Mouse (Mus musculus) frontal cortex, adult (tissue): ENCODE results near the gene Tbc1d16.

ENCODE experiments used
- ATAC-seq: cut with Nextera tagmentation; 2 replicates; pipeline ENCODE4 v1.9.2; 2017; ENCODE audit warnings: mild to moderate bottlenecking, moderate library complexity, mixed read lengths; ENCODE audit not compliant: low TSS enrichment

Tbc1d16 gene

GRCm38 (mm10) chr11:119237007-119237406 is 8.7 kb upstream of the Tbc1d16 start:
- no peak for ATAC-seq

DNA sequence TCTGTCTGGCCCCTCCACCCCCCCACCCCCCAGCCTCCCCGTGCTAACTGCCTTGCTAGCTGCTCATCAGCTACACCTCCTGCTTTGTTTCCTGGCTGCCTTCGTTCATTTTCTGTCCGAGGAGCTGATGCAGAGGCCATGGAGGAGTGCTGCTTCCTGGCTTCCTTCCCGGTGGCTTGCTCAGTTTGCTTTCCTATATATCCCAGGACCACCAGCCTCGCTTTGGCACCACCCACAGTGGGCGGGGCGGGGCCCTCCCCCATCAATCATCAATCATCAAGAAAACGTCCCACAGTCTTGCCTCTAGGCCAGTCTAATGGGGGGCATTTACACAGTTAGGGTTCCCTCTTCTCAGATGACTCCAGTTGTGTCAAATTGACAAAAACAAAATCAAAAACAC is 8.1 kb upstream of the Tbc1d16 start:
- ATAC-seq, result no peak

DNA sequence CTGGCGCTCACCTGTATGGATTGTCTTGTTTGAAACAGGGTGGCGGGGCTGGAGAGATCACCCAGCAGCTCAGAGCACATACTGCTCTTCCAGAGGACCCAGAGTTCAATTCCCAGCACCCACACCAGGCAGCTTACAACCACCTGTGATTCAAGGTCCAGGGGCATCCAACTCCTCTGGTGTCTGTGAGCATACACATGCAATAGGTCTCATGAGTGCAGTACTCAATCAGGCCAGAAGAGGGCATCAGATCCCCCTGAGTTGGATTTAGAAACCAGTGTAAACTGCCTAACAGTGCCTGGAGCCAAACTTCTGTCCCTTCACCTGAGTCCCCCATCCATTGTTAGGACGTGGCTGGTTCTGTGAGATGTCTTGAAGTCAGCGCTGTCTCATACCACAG is 7.3 kb upstream of the Tbc1d16 start:
- no peak for ATAC-seq

GRCm38 (mm10) chr11:119234770-119235169 is 6.5 kb upstream of the Tbc1d16 start:
- ATAC-seq, result no peak

- peak; percentile 74; the same call in 1 of the 2 replicates for ATAC-seq
These were observed 737 bp upstream of the Tbc1d16 start for GRCm38 (mm10) chr11:119228846-119229626.

- ATAC-seq, result no peak
These were observed 708 bp downstream of the Tbc1d16 start for GRCm38 (mm10) chr11:119227591-119227990.

GRCm38 (mm10) chr11:119225634-119226033 is 2.7 kb downstream of the Tbc1d16 start:
- ATAC-seq, result no peak

DNA sequence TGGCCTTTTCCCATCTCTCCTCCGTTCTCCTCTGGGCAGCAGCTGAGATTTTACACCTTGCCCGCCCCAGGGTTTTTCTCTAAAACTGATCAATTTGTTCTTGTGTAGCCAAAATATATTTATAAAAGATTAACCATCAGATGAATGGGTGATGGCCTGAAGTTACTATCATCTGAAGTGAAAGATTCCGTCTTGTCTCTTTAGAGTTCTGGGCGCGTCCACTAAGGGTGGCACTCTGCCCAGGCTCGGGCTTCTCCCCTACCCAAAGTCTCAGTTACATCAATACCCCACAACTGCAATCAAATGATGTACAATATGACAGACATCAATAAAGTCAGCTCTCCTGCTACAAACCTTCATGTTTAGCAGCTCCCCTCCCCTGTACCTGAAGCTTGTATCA is 3.4 kb downstream of the Tbc1d16 start:
- no peak for ATAC-seq

GRCm38 (mm10) chr11:119223124-119223890 is 5.0 kb downstream of the Tbc1d16 start:
- ATAC-seq, result no peak

- ATAC-seq, result no peak
These were observed 6.3 kb downstream of the Tbc1d16 start for GRCm38 (mm10) chr11:119221812-119222510.

DNA sequence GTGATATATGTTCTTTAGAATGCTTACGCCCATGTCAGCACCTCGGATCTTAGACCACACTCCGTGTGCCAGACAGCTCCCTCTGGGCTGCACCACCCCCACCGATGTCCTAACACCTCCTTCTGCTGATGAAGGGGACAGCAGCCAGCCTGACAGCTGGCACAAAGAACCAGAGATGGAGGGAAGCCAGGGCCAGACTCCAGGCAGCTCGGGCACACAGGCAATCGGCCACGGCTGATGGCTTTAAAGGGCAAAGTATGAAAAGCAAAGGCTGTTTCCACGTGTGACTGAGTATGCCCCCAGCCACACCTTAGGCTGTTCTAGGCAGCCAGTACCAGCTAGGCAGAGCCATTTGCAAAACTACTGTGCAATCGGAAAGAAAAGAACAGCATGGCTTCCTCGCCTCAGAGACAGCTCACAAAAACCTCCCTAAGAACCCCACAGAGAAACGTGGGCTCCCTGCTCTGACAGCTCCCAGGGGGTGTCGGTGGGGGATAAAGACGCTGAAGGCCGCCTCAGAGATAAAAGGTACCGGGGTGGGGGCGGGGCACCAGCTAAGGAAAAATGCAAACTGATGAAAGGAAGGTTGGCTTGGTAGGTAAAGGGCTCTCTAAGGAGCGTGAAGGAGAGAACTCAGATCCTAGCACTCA is 8.4 kb downstream of the Tbc1d16 start:
- peak; percentile 48; the same call in 1 of the 2 replicates for ATAC-seq

- ATAC-seq, result no peak
These were observed 10.4 kb downstream of the Tbc1d16 start for GRCm38 (mm10) chr11:119217861-119218260.

DNA sequence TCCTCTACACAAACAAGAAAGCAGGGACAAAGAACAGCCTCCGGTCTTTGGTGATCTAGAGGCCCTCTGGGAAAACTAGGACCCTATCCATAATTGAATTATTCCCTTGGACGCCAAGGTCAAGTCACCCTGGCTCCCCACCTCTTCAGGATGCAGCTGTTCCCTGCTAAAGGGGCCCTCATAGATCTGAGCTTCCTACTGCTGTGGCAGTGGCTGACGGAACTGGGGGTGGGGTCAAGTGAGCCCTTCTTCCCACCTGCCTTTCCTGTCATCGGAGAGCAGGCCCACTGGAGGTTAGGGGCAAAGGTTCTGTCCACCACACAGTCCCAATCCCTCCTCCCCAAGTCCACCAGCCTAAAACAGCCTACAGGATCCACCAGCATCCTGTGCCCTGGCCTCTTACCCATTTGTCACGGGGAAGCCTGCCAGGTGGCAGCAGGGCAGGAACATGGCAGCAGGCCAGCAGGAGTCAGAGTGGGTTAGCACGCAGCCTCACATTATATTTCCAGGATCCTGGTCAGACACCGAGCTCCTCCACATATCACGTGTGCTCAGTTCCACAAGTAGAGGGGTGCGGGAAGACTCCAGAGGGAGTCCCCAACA is 12.3 kb downstream of the Tbc1d16 start:
- no peak for ATAC-seq

DNA sequence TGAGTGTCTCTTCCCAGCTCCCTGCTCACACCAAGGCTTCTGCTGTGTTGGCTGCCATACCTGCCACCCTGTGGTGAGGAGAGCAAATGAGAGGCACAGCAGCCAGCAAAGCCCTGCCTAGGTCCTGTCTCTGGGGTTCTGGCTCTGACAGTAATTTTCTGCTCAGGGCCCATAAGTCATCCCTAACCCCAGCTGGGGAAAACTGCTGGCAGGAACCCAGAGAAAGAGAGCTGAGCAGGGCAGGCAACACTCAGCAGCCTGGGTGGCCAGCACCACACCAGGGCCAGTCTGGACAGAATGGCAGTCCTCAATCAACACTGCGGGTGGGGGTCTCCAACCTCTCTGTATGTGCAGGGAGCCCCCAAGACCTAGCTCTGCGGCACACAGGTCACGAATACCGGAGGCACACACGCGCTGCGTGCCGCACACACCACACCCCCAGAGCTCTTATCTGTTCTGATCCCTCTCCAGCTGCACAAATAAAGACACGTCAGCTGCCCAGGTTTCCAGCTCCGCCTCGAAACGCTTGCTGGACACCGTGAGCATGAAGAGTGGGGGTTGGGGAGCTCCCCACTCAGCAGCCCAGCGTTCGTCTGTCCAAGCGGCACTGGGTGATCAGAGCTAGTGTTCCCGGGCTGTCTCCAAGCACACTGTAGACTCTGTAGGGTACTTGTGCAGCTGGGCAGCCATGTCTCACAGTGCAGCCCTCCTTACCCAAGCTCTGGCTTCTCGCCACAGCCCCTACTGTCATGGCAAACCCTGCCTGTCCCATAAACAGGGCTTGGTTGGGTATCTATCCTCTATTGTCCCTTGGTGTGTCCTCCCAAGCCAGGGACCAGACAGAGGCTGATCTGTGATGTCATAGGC is 13.0 kb downstream of the Tbc1d16 start:
- ATAC-seq, result peak; percentile 24; the same call in 1 of the 2 replicates

DNA sequence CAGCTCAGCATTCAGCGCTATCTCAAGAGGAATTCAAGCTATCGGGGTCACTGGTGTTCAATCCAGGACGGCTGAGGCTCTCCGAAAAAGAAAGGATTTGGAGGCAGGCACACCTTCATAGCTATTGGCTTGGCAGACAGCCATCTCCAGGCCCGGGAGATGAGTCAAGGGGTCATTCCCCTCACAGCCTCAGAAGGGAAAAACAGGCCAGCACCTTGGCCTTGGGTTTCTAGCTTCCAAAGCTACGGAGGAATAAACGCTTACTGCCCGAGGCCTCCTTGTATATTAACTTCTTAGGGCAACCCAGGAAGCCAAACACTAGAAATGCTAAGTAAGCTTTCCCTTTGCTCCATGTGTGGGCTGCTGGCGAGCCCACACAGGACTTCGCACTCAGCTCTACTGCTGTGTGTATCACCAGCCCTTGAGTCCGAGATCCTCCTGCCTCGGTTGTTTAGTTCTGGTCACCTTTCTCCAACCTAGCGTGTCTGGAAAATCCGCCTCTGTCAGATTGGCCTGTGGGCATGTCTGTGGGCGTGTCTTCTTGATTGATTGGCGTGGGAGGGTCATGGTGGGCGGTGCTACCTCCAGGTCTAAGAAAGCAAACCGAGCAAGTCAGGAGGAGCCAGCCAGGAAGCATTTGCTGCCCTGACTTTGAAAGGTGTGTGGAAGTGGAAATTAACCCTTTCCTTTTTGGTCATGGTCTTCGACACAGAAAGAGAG is 15.0 kb downstream of the Tbc1d16 start:
- ATAC-seq, result no peak

DNA sequence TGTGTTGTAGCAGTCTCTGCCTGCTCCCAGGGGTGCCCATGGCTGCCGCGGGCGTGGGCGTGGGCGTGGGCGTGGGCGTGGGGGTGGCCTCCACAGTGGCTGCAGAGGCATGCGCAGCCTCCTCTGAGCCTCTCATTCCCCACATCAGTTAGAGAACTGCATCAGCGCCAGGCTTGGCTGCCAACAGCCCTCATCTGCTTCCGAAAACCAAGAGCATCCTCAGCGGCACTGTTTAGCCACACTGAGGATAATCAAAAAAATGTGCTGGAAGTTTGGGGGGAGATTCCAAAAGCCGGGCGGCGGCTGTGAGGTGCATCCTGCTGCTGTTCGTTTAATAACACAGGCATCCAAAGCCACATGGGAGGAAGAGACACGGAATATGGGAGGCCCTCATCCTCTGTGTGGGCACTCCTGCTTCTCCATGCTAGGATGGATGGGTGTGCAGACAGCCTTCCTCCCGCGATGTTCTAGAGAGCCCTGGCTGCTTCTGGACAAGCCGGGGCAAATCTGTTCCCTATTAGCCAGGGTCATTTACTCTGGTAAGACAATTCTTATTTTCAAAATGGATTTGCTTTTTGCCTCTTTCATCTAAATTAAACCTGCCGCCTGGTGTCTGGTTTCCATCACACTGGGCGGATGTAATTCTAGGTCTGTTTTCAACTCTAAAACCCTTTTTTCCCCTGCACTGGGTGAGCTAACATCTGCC is 16.5 kb downstream of the Tbc1d16 start:
- ATAC-seq, result no peak

DNA sequence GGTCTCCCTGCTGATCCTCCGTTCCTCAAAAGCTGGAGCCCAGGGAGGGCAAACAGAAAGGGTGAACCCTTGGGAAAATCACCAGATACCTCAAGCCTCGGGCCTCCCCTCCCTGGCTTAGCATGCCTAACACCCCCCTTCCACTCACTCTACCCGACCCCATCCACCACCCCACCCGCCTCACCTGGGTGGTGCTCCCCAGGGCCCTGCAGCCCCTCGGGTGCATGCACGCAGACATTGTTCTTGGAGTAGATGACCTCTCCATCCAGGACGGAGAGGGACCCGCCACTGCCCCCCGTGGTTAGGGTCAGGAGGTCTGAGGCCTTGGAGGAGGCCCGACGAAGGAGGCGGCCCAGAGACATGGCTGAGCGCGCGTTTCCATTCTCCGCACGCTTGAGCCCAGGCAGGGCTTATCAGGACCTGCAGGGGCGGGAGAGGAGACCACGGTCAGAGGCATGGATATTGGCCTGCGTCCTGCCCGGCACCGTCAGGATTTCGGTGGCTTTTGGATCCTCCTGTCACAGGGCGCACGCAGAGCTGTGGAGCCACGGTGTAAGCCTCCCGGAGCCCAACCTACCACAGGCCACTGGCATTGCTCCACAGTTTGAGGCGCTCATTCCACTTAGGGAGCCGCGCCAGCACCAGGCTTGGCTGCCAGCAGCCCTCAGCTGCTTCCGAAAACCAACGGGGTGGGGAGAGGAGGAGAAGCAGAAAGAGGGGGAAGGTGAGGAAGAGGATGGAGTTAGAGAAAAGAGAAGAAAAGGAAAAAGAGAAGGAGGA is 17.8 kb downstream of the Tbc1d16 start:
- peak; percentile 57; the same call in 1 of the 2 replicates for ATAC-seq

DNA sequence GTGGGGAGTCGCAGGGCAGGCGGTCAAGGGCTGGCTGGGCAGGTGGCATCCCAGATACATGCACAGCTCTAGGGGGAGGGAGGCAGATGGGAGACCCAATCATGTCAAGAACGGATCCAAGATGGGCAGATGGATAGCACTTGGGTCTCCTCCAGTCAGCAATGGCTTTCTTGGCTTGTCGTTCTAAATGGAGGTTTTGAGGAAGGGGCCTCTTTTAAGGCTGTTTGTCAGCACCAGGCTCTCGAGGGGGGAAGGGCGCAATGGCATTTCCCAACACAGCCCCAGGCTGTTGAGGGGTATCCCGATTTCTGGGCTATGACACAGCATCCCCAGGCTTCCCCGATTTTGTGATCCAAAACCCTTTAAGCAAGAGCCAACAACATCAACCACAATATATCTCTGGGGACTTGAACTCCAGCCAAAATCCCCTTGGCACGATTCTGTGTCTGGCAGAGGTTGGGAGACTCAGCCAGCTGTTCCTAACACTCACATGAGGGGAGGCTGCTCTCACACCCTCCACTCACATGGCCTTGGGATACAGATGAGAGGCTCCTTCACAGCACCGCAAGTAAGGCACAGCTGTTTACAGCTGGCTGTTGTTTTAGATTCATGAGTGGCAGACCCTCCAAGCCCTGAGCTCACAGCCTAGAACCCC is 18.8 kb downstream of the Tbc1d16 start:
- no peak for ATAC-seq
